Mouse (Mus musculus) lung, postnatal 0 days (tissue): ENCODE results near the gene Olfr1120. TPM values are rescaled to one million over a fixed set of nuclear protein-coding genes. Genes with fewer than 3 reads are reported as not detected.

Experiments
- polyA plus RNA-seq: library from polyadenylated mRNA; unstranded; fragments of >200 nt; fragmentation: Nextera tagmentation; extraction: Ambion mirVana; gene quantifications from 2 replicates; pipeline ENCODE4 v1.2.1, GENCODE M21; 2015

Olfr1120 gene
- polyA plus RNA-seq, 1 experiment from 2014 or later, result not detected

Other genes with a start within 250 kb of the Olfr1120 start
- not detected in 2 replicates for gene Olfr259, start 240.2 kb upstream of the Olfr1120 start, polyA plus RNA-seq
- not detected in 2 replicates for gene Olfr1110, start 214.5 kb upstream of the Olfr1120 start, polyA plus RNA-seq
- not detected in 2 replicates for gene Olfr1111, start 202.2 kb upstream of the Olfr1120 start, polyA plus RNA-seq
- not detected in 2 replicates for gene Olfr1112, start 167.0 kb upstream of the Olfr1120 start, polyA plus RNA-seq
- not detected in 2 replicates for gene Olfr1113, start 145.8 kb upstream of the Olfr1120 start, polyA plus RNA-seq
- gene Olfr1115, start 106.8 kb upstream of the Olfr1120 start, polyA plus RNA-seq, result not detected in 2 replicates
- gene Olfr1116, start 87.3 kb upstream of the Olfr1120 start, polyA plus RNA-seq, result not detected in 2 replicates
- gene Olfr1118, start 47.2 kb upstream of the Olfr1120 start, polyA plus RNA-seq, result not detected in 2 replicates
- not detected in 2 replicates for gene Olfr1121, start 15.1 kb downstream of the Olfr1120 start, polyA plus RNA-seq
- not detected in 2 replicates for gene Olfr1122, start 31.0 kb downstream of the Olfr1120 start, polyA plus RNA-seq
- gene Olfr1123, start 61.8 kb downstream of the Olfr1120 start, polyA plus RNA-seq, result not detected in 2 replicates
- gene Olfr1124, start 75.5 kb downstream of the Olfr1120 start, polyA plus RNA-seq, result not detected in 2 replicates
- gene Olfr1126, start 99.1 kb downstream of the Olfr1120 start, polyA plus RNA-seq, result not detected in 2 replicates
- not detected in 2 replicates for gene Pramel7, start 142.3 kb downstream of the Olfr1120 start, polyA plus RNA-seq
- gene Pramel6, start 151.8 kb downstream of the Olfr1120 start, polyA plus RNA-seq, result not detected in 2 replicates
- not detected in 2 replicates for gene Olfr153, start 177.0 kb downstream of the Olfr1120 start, polyA plus RNA-seq
- gene Olfr1128, start 190.7 kb downstream of the Olfr1120 start, polyA plus RNA-seq, result not detected in 2 replicates
- not detected in 2 replicates for gene Olfr1129, start 219.1 kb downstream of the Olfr1120 start, polyA plus RNA-seq